Mouse (Mus musculus) left cerebral cortex, postnatal 14 days (tissue): ENCODE data around the gene Atoh8. TPM values are rescaled to one million over a fixed set of nuclear protein-coding genes. Genes with fewer than 3 reads are reported as not detected.

Experiments used
- DNase-seq, 2 experiments: peaks; one replicate each; pipeline ENCODE4 v3.0.0; 2021 to 2022; ENCODE audit warnings: low spot score in 2 of 2, mixed read lengths in 1 of 2
- intact Hi-C: fragments of 180-260 bp; cut with DNase I; formaldehyde crosslinking; loops from one replicate; pipeline ENCODE4 v1.15.1; 2025
- total RNA-seq, 2 experiments: library from RNA; stranded (reverse); gene quantifications; 2 replicates each; pipeline ENCODE4 v1.2.3; 2021

Gene Atoh8
- total RNA-seq, 2 experiments from 2014 or later: 1.2 to 1.3 TPM

GRCm38 (mm10) chr6:72234372-72235097 lies 842 bp downstream of the Atoh8 start:
- intact Hi-C loops: no loop called here
- no peak for DNase-seq

GRCm38 (mm10) chr6:72233950-72234349 lies 1.4 kb downstream of the Atoh8 start:
- intact Hi-C loops: no loop called here
- no peak for DNase-seq

GRCm38 (mm10) chr6:72232870-72233269 lies 2.5 kb downstream of the Atoh8 start:
- DNase-seq: no peak
- intact Hi-C loops: no loop called here

- intact Hi-C loops: no loop called here
Measured at GRCm38 (mm10) chr6:72232411-72232810, 3.0 kb downstream of the Atoh8 start.

GRCm38 (mm10) chr6:72230875-72231274 lies 4.5 kb downstream of the Atoh8 start:
- intact Hi-C loops: no loop called here

More at GRCm38 (mm10) chr6:72232411-72232810, 3.0 kb downstream of the Atoh8 start:
- DNase-seq: no peak

GRCm38 (mm10) chr6:72227665-72228265 lies 7.6 kb downstream of the Atoh8 start:
- intact Hi-C loops: no loop called here
- DNase-seq: no peak

More at GRCm38 (mm10) chr6:72230875-72231274, 4.5 kb downstream of the Atoh8 start:
- no peak for DNase-seq

GRCm38 (mm10) chr6:72227011-72227410 lies 8.4 kb downstream of the Atoh8 start:
- DNase-seq: no peak
- intact Hi-C loops: no loop called here

- intact Hi-C loops: no loop called here
- no peak for DNase-seq
Measured at GRCm38 (mm10) chr6:72225686-72226085, 9.7 kb downstream of the Atoh8 start.

GRCm38 (mm10) chr6:72223892-72224291 lies 11.5 kb downstream of the Atoh8 start:
- DNase-seq: no peak
- intact Hi-C loops: no loop called here

- intact Hi-C loops: no loop called here
- DNase-seq: no peak
Measured at GRCm38 (mm10) chr6:72222876-72223275, 12.5 kb downstream of the Atoh8 start.

GRCm38 (mm10) chr6:72222271-72222724 lies 13.1 kb downstream of the Atoh8 start:
- intact Hi-C loops: no loop called here
- no peak for DNase-seq

GRCm38 (mm10) chr6:72221271-72221670 lies 14.1 kb downstream of the Atoh8 start:
- no peak for DNase-seq
- intact Hi-C loops: no loop called here

GRCm38 (mm10) chr6:72219549-72219948 lies 15.8 kb downstream of the Atoh8 start:
- intact Hi-C loops: no loop called here
- peak; percentile 24 to 51 for DNase-seq

GRCm38 (mm10) chr6:72218281-72218680 lies 17.1 kb downstream of the Atoh8 start:
- DNase-seq: no peak
- intact Hi-C loops: no loop called here

GRCm38 (mm10) chr6:72217415-72217784 lies 18.0 kb downstream of the Atoh8 start:
- intact Hi-C loops: no loop called here
- DNase-seq: no peak

- intact Hi-C loops: no loop called here
- peak; percentile 97 to 99 for DNase-seq
Measured at GRCm38 (mm10) chr6:72216681-72217414, 18.5 kb downstream of the Atoh8 start.

GRCm38 (mm10) chr6:72215582-72215981 lies 19.8 kb downstream of the Atoh8 start:
- intact Hi-C loops: no loop called here
- DNase-seq: peak in 1 of 2 experiments; percentile 15

- DNase-seq: no peak
Measured at GRCm38 (mm10) chr6:72211360-72211759, 24.0 kb downstream of the Atoh8 start.

GRCm38 (mm10) chr6:72210823-72211222 lies 24.6 kb downstream of the Atoh8 start:
- intact Hi-C loops: no loop called here

More at GRCm38 (mm10) chr6:72211360-72211759, 24.0 kb downstream of the Atoh8 start:
- intact Hi-C loops: no loop called here

GRCm38 (mm10) chr6:72209738-72210137 lies 25.6 kb downstream of the Atoh8 start:
- no peak for DNase-seq
- intact Hi-C loops: no loop called here

More at GRCm38 (mm10) chr6:72210823-72211222, 24.6 kb downstream of the Atoh8 start:
- DNase-seq: no peak
